Mouse (Mus musculus) stomach, postnatal 0 days (tissue): ENCODE results near the gene Gprc5c.

Experiments
- CTCF ChIP-seq: IDR thresholded peaks from 2 replicates; pipeline ENCODE4 v1.5.1; 2016; ENCODE audit warnings: antibody characterized with exemption, low read depth, mild to moderate bottlenecking, moderate library complexity
- EP300 ChIP-seq: optimal IDR thresholded peaks from 2 replicates; pipeline ENCODE3; 2016; ENCODE audit warnings: antibody characterized with exemption

DNA sequence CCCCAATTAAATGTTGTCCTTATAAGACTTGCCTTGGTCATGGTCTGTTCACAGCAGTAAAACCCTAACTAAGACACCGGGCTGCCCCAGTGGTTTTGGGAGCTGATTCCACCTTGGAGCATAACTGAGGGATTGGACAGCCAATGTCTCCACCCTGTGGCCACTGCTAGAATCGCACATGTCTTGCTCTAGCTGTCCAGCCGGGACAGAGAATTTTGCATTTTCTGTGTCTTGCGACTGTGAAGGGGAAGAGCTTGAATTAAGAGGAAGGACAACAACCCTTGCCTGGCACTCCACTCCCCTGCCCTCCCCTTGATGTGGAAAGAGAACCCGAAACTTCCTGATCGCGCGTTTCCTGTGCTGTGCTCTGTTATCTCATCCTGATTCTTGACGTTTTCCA, 61.9 kb downstream of the Gprc5c start:
- peak; percentile 90 for TF ChIP-seq CTCF
- no peak for TF ChIP-seq EP300
